Mouse (Mus musculus): ENCODE results near the gene Bicra.

Bicra gene

DNA sequence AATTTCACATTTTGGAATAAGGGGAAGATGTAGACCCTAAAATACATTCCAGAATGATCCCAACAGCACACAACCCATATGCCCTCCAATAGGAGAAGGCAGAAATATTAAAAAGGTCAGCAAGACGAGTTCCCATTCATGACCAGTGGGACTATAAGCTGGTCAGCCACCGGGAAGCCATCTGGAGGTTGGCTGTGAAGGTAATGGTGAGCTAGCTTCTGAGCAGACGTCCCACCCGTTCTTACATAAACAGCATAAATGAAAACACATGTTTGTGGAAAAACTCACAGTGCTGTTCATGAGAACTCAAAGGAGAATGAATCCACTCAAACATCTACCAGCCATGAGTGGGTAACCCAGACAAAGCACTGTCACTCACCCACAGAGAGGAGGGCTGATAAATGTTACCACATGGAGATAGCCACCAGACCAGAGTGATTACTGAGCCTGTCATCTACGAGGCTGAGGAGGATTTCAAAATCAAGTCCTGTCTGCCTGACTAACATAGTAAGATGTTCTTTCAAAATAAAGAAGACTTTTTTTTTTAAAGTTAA, 33.9 kb downstream of the Bicra start:
- no peak for DNase-seq

DNA sequence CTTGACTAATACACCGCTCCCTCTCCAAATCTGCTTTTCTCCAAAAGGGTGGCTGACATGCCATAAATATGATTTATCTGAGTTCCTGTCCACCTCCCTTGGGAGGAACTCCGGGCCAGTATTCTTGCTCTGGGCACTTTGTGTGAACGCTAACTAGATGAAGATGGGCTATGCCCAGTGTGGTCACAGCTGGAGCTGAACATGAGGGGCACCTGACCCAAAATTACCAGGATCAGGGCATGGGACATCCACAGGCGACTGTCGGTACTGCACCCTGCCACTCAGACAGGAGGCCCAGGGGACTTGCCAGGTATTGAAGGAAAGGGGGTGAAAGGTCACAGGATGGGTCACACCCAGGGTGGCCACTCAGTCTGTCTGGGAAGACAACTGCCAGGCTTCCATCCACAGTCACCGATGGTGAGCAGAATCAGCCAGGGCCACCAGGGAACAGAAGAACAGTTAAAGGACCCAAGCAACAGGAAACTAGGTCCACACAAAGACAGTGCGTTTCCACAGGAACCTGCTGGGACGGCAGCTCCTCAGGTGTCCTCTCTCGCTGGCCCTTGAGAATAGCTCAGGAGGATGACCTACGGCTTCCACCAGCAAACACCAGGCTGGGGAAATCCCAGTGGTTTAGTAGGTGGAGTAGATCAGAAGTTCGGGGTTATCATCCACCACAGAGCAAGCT, 35.0 kb downstream of the Bicra start:
- no peak for DNase-seq

DNA sequence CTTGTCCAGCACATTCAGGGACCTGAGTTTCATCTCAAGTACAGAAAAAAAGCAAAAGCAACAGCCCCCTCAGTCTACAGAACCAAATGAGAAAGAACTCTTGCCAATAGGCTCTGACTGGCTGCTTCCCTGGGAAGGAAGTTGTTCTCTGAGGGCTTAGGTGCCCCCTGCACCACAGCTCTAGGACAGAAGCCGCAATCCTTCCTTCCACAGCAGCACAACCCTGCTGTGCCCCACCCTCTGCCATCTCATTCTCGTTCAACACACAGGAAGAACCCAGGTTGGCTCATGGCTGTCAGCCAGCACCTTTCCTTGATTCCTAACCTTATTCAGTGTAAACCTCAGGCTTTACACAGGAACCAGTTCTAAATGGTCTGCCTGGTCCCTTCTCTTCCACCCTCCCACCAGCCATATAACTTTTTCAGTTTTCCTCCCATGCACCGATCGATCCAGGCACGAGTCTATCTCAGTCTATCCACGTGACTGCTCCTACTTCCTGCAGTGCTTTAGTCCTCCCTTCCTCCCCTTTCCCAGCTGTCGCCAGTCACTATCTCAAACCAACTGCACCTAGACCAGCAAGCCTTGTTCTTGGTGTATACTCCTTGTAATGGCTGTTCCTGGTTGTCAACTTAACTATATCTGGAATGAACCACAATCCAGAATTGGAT, 36.2 kb downstream of the Bicra start:
- no peak for DNase-seq

DNA sequence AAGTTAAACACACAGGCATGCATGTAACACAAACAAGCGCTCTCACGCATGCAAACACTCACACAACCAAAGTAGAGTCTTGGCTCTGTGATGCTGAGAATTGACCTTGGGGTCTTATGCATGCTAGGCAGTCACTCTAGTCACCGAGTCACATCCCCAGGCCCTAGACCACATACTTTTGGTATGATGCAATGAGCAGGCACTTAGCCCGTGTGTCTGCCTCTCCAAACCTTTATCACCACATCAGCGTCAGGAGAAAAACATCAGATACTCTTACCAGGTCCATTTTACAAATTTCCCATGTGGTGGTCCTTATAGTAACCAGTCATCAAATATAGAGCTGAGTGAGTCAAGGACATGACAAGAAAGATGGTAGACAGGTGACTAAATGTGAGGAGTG, 37.1 kb downstream of the Bicra start:
- DNase-seq, result no peak

DNA sequence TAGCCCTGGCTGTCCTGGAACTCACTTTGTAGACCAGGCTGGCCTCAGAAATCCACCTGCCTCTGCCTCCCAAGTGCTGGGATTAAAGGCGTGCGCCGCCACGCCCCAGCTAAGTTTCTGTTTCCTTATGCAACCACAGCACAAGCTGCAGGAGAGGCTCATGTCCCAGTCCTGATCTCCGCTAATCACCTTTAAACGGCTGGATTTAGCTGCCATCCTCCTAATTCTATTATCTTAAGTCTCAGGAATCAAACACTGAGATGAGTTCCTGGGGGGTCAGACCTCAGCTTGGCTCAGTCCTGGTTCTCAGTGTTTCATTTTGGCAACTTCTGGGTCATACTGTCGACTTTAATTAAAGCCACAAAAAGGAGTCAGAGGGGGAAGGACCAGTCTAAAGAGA, 38.1 kb downstream of the Bicra start:
- no peak for DNase-seq

DNA sequence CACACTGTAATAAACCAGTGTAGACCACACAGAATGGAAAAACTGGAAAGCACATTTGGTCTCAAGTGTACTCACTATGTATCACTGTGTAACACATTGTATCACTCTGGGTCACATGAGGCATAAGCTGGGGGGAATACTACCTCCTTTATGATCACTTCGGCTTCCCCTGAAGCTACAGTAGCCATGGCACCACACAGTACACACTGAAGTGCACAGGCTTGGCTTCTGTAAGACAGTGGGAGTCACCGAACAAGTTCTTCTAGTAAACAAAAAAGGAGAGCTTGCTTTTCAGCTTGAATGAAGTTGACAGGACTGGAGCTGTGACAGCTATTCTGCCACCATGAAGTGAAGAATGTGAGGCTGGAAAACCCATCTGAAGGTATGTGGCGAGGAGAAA, 42.7 kb downstream of the Bicra start:
- DNase-seq, result no peak

DNA sequence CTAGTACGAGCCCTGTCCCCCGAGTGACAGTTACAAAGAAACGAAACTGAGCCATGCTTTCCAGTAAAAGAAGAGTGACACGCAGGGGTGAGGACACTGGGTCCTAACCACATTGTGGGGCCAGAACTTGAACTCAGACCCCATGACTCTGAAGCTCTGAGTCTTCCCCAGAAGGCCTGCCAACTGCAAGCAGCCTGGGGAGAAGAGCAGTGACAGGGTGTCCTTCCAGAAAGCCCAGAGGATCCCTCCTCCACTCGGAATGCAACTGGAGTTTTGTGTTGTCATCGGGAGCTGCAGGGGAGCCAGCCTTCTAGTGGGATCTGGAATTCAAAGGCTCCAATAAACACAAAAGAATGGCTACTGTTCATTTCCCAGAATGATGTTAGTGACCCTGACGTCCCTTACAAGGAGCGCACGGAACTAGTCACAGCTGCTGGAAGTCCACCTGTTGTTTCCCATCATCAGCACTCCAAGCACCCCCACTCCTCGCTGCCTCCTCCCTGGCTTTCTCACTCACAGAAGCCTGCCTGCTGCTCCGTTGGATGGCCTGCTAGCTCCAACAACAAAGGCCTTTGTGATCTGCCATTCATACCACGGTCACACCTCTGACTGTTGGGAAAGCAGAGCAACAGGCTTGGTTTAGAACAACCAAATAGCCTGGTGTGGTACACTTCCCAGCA, 43.4 kb downstream of the Bicra start:
- DNase-seq, result no peak

DNA sequence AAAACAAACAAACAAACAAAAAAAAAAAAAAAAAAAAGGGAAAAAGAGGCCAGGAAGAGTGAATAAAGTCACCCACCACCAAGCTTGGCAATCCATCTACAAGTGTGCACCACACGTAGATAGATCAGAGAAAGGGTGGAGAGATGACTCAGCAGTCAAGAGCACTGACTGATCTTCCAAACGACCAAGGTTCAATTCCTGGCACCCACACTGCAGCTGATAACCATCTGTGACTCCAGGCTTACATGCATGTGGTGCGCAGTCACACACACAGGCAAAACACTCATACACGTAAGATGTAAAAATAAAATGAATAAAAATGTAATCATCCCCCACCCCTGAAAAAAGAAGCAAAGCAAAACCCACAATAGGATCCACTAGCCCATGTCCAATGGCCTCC, 44.7 kb downstream of the Bicra start:
- DNase-seq, result no peak

DNA sequence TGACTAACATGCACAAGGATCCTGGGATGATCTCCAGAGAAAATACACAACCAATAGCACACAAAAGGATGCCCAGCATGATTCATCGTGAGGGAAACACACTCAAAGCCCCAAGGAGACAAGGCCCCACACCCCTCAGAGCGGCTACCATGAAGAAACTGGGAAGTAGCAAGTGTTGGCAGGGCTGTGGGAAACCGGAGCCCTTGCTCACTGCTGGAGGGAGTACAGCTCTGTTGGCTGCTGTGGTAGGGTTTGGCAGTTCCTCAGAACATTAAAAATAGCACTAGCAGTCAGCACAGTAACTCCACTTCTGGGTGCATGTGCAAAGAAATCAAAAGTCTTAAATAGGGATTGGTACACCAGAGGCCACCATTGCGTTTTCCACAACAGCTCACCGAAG, 45.5 kb downstream of the Bicra start:
- DNase-seq, result peak; percentile 47

DNA sequence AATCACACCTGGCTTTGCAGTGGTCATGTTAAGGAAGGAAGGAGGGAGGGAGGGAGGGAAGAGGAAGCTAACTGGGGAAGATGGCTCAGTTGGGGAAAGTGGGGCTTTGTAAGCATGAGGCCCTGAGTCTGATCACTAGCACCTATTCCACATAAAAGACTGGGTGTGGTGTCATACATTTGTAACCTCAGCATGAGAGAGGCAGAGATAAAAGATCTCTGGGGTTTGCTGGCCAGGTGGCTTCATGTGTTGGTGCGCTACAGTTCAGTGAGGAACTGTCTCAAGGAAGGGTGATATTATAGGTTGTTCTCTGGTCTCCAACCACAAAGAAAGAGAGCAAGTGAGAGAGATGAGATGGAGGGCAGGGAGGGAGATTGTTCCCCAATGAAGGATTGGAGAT, 46.0 kb downstream of the Bicra start:
- no peak for DNase-seq

DNA sequence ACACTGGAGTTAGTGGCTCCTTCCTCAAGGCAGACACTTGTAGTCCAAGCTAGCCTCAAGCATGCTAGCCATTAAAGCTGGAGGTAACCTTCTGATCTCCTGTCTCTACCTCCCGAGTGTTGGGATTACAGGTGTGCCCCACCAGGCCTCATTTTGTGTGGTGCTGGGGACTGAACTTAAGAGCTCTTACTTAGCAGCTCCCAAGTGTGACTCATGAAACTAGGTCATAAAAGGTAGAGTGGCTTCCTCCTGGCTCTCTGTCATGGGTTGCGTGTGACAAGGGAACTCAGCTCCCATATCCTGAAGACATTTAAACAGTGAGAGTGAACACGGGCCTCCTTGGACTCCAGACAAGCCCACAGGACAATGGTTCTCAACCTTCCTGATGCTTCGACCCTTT, 53.9 kb downstream of the Bicra start:
- no peak for DNase-seq

DNA sequence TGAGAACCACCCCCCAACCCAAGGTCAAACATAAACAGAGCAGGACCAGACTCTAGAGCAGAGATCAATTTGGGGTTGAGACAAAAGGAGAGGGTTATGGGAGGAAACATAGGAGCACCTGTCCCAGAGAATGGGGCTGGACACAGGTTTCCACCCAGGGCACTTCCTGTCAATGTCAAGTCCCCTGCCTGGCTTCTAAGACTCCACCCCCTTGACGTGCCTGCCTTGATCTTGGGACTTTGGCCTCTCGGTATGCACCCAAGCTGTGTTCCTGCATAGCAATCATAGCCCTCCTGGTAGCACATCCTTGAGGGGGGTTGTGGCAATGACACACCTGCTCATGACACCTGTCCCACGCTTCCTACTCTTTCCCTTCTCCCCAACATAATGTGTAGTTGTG, 54.6 kb downstream of the Bicra start:
- DNase-seq, result no peak

DNA sequence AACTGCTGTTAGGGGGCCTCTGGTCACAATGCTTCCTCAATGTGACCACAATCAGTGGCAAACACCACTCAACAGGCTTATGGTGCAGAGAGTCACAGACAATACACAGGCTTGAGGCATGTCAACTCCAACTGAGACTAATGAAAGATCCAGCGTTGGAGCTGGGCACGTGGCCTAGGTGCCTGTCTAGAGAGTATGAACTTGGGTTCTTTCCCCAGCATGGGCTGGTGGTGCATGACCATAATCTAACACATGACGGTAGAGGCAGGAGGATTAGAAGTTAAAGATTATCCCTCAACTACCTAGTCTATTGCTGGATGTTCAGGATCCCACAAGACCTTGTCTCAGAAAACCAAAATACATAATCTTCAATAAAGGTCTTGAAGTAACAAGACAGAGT, 56.0 kb downstream of the Bicra start:
- DNase-seq, result no peak

DNA sequence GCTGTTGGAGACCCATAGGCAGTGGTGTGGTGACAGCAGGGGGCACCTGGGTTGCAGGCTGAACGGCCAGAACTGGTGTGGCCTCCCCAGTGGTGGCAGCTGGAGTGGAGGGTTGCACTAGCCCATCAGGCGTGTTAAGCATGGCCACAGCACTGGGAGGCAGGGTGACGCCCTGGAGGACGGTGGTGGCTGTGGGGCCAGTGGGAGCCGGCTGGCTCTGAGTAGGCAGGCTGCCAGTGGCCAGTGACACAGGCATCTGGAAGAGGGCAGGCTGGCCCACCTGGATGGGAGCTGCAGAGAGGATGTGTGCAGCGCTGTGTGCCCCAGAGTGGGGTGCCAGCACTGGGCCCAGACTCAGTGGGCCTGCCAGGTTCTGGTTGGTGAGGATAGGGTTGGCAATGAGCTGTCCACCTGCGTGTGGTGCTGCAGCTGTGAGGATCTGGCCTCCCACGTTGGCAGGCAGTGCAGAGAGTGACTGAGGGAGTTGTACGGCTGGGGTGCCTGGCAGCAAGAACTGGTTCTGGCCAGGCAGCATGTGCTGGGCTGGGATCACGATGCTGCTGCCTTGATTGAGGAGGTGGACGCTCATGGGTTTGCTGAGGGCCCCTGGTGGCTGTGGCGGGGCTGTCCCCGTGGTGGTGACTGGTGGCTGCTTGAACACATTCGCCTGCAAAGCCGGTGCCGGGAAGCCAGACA, 59.9 kb downstream of the Bicra start:
- no peak for DNase-seq

DNA sequence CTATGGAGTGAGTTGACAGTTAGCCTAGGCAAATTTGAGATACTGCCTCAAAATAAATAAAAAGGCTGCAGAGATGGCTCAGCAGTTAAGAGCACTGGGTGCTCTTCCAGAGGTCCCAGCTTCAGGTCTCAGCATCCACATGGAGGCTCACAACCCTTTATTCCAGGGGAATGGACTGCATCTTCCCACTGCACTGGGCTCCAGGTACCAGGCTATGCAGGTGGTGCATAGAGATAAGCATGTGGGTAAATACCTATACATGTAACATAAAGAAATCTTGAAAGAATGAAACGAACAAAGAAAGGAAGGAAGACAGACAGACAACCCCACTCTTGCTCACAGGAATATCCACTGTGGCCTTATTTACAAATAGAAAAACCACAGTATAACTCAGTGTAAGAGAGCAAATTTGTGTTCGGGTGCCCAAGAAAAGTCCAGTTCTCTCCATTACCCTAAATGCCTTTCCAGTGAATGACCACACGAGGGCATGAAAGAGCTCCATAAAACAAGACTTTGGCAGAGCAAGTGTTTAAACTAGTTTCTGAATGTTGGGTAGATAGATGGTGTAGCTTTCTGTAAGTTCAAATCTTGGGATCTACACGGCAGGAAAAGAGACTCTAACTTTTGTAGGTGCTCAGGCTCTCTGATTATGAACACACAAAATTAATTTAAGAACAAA, 64.9 kb downstream of the Bicra start:
- no peak for DNase-seq

DNA sequence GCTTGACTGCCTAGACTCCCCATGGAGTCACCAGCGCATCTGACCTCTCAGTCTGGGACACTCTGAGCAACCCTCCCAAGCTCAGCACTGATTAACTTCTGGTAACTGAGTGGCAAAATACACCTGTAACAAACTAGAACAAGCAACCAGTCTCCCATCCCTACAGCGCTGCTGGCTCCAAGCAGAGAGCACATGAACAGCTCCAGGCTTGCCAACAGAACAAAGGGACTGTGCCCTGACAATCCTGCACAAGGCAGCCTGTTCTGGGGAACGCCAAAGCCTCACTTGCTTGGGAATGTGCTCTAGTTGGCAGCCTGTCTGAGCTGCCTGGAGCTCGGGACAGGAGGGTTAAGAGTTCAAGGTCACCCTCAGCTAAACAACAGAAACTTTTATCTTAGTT, 66.2 kb downstream of the Bicra start:
- DNase-seq, result no peak

DNA sequence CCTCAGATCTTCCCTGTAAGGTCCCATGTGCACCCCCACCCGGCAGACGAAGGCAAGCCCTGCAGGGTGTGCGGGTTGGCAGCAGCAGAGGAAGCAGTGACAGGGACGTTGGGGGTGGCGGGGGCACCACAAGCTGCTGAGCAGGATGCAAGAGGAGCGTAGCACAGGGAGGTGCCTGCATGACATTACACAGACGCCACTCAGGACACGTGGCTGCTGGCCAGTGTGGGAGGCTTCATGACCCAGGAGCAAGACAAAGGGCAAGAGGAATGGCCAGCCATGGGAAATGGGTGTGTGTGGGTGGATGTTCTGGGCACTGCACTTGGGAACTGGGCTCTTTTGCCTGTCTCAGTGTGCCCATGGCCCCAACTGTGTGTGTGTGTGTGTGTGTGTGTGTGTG, 67.5 kb downstream of the Bicra start:
- no peak for DNase-seq

DNA sequence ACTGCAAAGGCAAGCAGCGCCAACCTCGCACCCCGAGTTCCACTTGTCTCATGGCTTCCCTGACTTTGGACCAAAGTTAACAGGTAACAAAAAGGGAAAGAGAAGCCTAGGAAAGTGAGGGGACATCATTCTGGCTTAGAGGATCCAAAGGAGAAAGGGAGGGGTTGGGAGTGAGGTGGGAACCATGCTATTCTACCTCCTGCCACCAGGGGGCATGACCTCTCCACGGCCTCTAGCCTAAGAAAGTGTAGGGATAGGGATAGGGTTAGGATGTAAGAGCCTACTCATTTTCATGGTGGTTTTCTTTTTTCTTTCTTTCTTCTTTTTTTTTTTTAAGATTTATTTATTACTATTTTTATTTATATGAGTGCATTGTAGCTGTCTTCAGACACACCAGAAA, 71.8 kb downstream of the Bicra start:
- no peak for DNase-seq

DNA sequence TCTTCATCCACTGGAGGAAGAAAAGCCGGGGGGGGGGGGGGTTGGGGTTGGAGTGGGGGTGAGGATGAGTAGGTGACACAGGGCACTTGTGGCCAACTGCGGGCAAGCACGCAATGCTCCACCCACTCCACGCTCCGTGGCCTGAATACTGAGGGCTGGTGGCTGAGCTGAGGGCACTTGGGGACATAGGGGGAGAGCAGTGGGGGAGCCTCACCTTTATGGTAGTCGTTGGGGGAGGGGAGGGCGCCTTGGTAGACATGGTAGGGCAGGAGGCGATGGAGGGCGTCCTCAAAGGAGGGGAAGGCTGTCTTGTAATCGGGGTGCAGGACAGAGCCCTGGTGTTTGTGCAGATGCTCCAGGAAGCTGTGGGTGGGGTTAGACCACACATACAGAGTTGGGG, 72.3 kb downstream of the Bicra start:
- no peak for DNase-seq

DNA sequence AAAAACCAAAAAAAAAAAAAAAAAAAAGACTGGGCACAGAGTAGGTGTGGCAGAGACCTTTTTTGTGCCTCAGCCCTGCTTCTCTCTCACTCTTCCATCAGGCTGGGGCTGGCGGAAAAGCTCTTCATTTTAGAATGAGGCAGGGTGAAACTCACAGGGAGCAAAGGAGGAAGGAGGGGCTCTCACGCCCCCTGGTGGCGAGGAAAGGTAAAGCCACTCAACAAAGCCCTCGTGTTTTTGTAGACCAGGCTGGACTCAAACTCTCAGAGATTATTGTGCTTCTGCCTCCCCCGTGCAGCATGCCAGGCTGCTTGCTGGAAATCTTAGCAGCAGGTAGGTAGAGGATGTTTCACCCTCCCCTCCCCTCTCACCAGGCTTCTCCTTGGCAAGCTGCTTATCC, 73.0 kb downstream of the Bicra start:
- peak; percentile 65 for DNase-seq

DNA sequence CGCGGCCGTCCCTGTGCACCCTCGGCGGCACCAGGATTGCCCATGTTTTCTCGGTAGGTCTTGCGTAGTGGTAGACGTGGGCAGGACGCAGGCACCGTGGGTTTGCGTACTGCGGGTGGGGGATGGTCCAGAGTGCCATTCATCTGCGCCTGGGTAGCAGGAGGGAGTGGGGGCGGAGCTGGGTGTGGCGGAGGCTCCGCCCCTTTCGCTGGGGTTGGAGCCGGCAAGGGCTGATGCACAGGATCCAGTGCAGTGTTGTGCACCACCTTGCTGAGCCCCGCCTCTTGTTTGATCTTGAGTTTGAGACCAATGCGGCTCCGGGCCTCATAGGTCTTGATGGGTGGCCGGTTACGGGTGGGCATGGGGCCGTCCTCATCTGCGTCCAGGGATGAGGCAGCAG, 75.5 kb downstream of the Bicra start:
- no peak for DNase-seq

DNA sequence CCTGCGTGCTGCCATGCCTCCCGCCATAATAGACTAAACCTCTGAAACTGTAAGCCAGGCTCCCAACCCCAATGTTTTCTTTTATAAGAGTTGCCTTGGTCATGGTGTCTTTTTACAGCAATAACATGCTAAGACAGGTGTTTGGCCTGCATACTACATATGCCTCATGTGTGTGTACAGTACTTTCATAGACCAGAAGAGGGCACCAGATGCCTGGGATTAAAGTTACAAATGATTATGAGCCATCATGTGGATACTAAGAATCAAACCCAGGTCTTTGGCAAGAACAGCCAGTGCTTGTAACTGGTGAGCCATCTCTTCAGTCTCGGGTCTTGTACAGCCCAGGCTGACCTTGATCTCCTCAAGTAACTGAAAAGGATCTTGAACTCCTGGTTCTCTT, 78.0 kb downstream of the Bicra start:
- no peak for DNase-seq

DNA sequence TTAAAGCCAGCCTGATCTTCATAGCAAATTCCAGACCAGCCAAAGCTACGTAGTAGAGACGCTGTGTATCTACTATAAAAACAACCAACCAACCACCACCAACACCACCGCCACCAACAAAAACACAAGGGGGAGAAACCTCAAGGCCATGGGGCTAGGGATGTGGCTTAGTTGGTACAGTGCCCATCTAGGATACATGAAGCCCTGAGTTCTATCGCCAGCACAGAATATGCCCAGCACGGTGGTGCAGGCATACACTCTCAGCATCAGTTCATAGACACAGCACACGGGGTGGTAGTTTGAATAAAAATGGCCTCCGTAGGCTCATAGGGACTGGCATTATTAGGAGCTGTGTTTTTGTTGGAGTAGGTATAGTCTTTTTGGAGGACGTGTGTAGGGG, 79.4 kb downstream of the Bicra start:
- no peak for DNase-seq
